Mouse (Mus musculus) heart, postnatal 0 days (tissue): ENCODE measurements around the gene Fbxw20.

ENCODE experiments used
- CTCF ChIP-seq: IDR thresholded peaks from 2 replicates; pipeline ENCODE4 v1.5.1; 2016; ENCODE audit warnings: antibody characterized with exemption, control low read depth, low read depth
- EP300 ChIP-seq: IDR thresholded peaks from 2 replicates; pipeline ENCODE4 v1.6.1; 2016; ENCODE audit warnings: antibody characterized with exemption, low read depth

GRCm38 (mm10) chr9:109263041-109263440 is 28.5 kb upstream of the Fbxw20 start:
- no peak for TF ChIP-seq CTCF
- no peak for TF ChIP-seq EP300
